ENCODE assay signal across 18 mouse cellular contexts in genomic region chr4:82709666-82710065, GRCm38 (mm10). TPM values are rescaled to one million over a fixed set of nuclear protein-coding genes. Genes with fewer than 3 reads are reported as not detected.
DNase-seq lines count a peak whose midpoint lies in the region; ATAC-seq lines count a peak whose summit lies in the region.
"Had no signal": no experiment of that assay in that cellular context is flagged by ENCODE, and none has a peak within 500 bp of the region (broad histone marks: within the 10 kb centered on the region; RNA-seq: fewer than 3 reads in every experiment).

No protein-coding gene starts in this region.

- no peak overlapping the region for H3K9ac ChIP-seq in liver, embryonic 12.5 days
- H3K9ac ChIP-seq: embryonic facial prominence, embryonic 15.5 days; forebrain, embryonic 13.5 days; hindbrain, embryonic 15.5 days; neural tube, embryonic 13.5 days had no signal

- H3K4me1 ChIP-seq in liver, embryonic 12.5 days: 0 out of 2 replicates have a peak, but pooled peaks cover 3% of the 10 kb centered on the region

- H3K9me3 ChIP-seq in liver, embryonic 12.5 days (replicated peaks): no peaks in the 10 kb centered on the region
- H3K9me3 ChIP-seq: embryonic facial prominence, embryonic 15.5 days; forebrain, embryonic 13.5 days; hindbrain, embryonic 15.5 days; neural tube, embryonic 13.5 days had no signal

- no peaks in the 10 kb centered on the region for H3K36me3 ChIP-seq in liver, embryonic 12.5 days
- H3K36me3 ChIP-seq: embryonic facial prominence, embryonic 15.5 days; hindbrain, embryonic 15.5 days; neural tube, embryonic 13.5 days had no signal

- no peak overlapping the region for H3K4me3 ChIP-seq in liver, embryonic 12.5 days
- H3K4me3 ChIP-seq: embryonic facial prominence, embryonic 15.5 days; forebrain, embryonic 13.5 days; hindbrain, embryonic 15.5 days; neural tube, embryonic 13.5 days had no signal

- no peak overlapping the region for H3K4me2 ChIP-seq in liver, embryonic 12.5 days
- H3K4me2 ChIP-seq: embryonic facial prominence, embryonic 15.5 days; forebrain, embryonic 13.5 days; hindbrain, embryonic 15.5 days; neural tube, embryonic 13.5 days had no signal

- no peak overlapping the region for H3K27ac ChIP-seq in liver, embryonic 12.5 days
- H3K27ac ChIP-seq: embryonic facial prominence, embryonic 15.5 days; forebrain, embryonic 13.5 days; hindbrain, embryonic 15.5 days; neural tube, embryonic 13.5 days had no signal

- peak; percentile 5 for DNase-seq in kidney, adult 11 months
- DNase-seq in kidney, adult 18-20 months: no peak
- DNase-seq in adrenal gland, postnatal 10 days: peak; percentile 5
- DNase-seq in adrenal gland, postnatal 14 days: peak; percentile 23
- DNase-seq in spleen, postnatal 4 days (ENCODE audit: low spot score in 2 of 2): no peak
- DNase-seq in cerebellum, adult 8-10 months: no peak
- DNase-seq: cerebellum, adult 2 months; heart, postnatal 10 days; layer of hippocampus, adult 9-11 months; lung, adult 2 months had no signal

- ATAC-seq in liver, embryonic 12.5 days: peak; percentile 37; the same call in 1 of the 2 replicates
- ATAC-seq: CD4-positive, CD25-positive, alpha-beta regulatory T cell, adult 4 months; forebrain, embryonic 13.5 days; intestine, postnatal 0 days had no signal

- no peaks in the 10 kb centered on the region for H3K27me3 ChIP-seq in liver, embryonic 12.5 days (replicated peaks)
- H3K27me3 ChIP-seq: embryonic facial prominence, embryonic 15.5 days; forebrain, embryonic 13.5 days; neural tube, embryonic 13.5 days had no signal

- 27% methylated on average over 6 of the region's 6 CpGs for WGBS in liver, embryonic 12.5 days (ENCODE audit: insufficient replicate concordance)

RNA-seq across cellular contexts. Expression of gene Nfib, which starts 4.1 kb away (rescaled TPM):
- 100 to 1,000 TPM; 101 to 139 TPM for total RNA-seq in adrenal gland, postnatal 10 days (2021)
- total RNA-seq in adrenal gland, postnatal 14 days (2021): 107 and 111 TPM in 2 replicates
- polyA plus RNA-seq in liver, embryonic 12.5 days (2016; fragmentation: Nextera tagmentation; extraction: Ambion mirVana): 9.5 and 11.8 TPM in 2 replicates
- total RNA-seq: MEL had no signal

Comparison
In these comparisons a context has a peak if more than half of its experiments do, and no peak if none do; other contexts are left out.
1. DNase-seq: peak in kidney, adult 11 months (single experiment), adrenal gland, postnatal 10 days (single experiment) and adrenal gland, postnatal 14 days (single experiment); none in kidney, adult 18-20 months (single experiment), spleen, postnatal 4 days (0 of 2) and cerebellum, adult 8-10 months (single experiment).